Mouse (Mus musculus) liver, embryonic 14.5 days (tissue): ENCODE data around the gene Magi1.

Experiments
- CTCF ChIP-seq: IDR thresholded peaks from 2 replicates; pipeline ENCODE4 v1.5.1; 2016; ENCODE audit warnings: antibody characterized with exemption, low read depth, control low read depth
- EP300 ChIP-seq: IDR thresholded peaks from 2 replicates; pipeline ENCODE4 v1.6.1; 2016; ENCODE audit warnings: antibody characterized with exemption, low read depth

DNA sequence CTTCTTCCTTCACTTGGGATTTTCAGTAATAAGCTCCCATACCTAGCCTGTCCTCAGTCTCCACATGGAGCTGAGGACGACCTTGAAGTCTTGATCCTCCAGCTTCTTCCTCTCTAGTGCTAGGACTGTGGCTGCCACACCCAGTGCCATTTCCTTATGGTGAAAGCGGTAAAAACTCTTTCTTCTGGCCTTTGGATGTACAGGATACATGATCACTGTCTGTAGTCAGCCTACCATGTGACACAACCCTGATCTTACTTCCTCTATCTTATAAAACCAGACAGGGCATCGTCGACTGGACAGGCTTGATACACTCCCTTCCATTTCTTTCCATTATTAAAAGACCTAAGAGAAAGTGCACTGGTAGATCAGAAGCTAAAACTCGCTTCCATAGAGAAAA lies 413.7 kb downstream of the Magi1 start:
- TF ChIP-seq CTCF (no peak), EP300 (no peak)
